Mouse (Mus musculus) heart, postnatal 25 days (tissue): ENCODE data around the gene Prss22. TPM values are rescaled to one million over a fixed set of nuclear protein-coding genes. Genes with fewer than 3 reads are reported as not detected.

Experiments used
- DNase-seq: peaks from one replicate; pipeline ENCODE4 v3.0.0; 2022; ENCODE audit warnings: low spot score
- intact Hi-C: fragments of 180-260 bp; cut with DNase I; formaldehyde crosslinking; loops from one replicate; pipeline ENCODE4 v1.15.1; 2025
- total RNA-seq, 2 experiments: library from RNA; stranded (reverse); gene quantifications; 2 replicates each; pipeline ENCODE4 v1.2.3; 2021

Prss22 gene
- total RNA-seq, 2 experiments from 2014 or later, result not detected

DNA sequence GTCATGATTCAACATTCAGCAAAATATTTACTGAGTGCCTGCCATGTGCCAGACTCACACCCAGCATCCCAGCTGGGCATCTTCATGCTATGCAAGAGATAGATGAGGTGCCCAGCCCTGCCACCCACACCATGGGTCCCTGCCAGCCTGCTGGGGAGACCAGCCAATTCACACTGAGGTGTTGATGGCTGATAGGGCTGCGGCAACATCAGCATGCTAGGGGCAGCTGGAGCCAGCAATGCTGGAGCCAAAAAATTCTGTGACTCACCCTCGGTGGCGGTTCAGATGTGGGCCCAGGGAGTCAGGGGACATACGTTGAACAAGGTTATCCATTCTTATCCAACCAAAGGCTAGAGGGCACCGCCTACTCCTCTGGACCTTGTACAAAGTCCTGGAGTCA is 2.5 kb upstream of the Prss22 start:
- intact Hi-C loops, result no loop called here
- DNase-seq, result peak; percentile 57

DNA sequence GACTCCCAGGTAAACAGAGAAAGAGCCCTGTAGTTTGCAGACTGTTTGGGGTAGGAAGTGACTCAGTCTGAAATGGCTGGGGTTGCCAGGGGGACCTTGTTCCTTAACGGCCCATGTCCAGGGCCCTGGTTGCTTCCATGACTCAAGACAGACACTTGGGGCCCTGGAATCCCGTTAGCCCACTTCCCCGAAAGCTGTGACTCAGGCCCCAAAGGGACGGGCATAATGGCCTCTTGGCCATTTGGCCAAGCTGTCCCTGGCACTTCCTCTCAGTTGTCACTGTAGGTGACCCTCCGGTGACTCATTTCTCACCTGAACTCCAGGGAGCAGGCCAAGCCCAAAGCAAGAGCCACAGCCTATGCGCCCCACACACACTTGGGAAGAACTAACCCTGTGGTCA is 483 bp upstream of the Prss22 start:
- intact Hi-C loops, result no loop called here
- DNase-seq, result no peak

DNA sequence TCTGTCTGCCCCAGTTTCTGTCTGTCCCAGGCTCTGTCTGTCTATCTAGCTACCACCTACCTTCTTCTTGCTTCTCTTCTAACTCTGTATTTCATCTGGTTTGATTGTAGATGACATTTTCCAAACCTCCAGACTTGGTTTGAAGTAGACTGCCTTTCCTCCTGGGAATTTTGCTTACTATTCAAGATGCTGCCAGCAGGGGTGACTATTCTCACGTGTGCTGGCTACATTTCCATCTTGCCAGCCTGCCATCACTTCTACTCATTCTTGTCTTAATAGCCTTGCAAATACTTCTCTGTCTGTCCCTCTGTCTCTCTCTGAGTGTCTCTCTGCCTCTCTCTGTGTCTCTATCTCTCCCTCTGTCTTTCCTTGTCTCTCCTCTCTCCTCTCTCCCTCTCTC is 2.5 kb downstream of the Prss22 start:
- intact Hi-C loops, result no loop called here
- no peak for DNase-seq

DNA sequence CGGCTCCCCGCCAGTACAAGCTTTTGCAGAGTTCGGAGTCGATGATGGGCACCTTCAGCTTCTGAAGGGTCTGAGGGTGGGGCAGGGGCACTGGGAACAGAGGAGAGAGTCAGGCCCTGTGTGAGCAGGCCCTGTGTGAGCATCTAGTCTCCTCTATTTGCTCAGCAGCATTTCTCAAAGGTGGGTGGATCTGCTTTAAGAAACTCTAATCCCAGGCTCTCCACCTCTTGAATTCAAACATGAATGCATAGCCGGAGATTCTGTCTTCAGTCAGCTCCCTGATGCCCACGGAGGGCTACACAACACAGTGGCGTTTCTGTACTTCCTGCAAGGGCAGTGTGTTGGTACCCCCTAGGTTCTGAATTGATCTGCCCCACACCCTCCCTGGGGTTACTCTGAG is 3.2 kb downstream of the Prss22 start:
- intact Hi-C loops, result no loop called here
- no peak for DNase-seq

DNA sequence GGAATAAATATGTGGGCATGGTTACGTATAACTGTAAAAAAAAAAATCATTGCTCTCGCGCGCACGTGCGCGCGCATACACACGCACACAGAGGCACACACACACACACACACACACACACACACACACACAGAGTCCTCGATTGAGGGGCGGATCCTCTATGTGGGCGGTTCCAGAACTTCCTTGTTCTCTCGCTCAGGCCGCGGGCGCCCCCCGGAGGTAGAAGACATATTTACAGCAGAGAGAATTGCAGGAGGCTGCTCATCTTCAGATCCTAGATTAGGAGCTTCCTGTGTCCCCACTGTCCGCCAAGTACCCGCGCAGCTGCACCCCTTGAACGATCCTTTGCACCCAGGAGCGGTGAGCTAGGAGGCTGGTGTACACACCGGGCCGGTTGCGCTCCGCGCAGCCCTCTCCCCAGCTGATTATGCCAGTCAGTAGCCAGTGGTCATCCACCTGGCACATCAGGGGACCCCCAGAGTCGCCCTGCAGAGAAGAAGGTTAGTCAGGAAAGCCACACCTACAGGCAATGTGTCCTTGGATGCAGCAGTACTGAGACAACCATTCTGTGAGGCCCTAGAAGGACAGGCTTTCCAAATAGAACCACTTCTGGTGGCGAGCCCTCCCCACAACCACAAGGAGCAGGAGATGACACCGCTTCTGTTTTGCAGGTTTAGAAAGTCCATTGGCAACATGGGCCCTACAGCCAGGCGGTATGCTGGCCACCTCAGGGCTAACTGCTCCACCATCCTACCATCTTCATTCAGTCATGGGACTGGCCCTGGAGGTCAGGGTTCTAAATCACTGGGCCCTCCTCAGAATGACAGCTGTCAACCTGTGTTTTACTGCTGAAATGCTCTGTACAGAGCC is 4.1 kb downstream of the Prss22 start:
- DNase-seq, result peak; percentile 67
- intact Hi-C loops, result no loop called here

DNA sequence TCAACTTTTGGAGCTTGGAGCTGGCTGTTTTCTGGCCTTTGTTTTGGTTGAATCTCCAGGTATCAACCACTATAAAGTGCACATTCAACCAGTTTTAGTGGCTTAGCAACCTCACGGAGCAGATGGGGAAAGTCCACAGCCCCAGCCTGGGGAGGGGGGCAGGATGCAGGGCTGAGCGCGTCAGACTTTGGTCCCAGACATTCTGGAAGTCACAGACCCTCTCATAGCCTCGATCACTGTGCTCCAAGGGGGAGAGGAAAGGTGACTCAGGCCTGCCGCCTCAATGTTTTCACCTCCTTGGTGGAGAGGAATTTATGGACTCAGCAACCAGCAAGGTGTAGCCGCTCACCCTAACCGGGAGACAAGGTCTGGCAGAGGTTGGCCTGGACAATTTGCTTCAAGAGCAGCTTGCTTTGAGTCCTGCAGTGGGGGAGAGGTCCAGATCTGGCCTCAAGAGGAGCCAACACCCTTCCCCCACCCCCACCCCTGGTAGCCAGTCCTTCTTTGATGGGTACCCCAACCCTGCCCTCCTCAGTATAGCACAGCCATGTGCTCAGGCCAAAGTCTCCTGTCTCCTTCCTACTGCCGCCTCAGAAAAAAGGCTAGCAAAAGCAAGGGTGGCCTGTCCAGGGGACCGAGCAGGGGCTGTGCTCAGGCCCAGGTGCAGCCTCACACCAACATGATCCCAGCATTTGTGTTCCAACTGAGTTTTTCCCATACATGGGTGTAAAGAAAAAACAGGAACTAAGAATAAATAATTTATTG is 4.9 kb downstream of the Prss22 start:
- DNase-seq, result no peak
- intact Hi-C loops, result no loop called here

DNA sequence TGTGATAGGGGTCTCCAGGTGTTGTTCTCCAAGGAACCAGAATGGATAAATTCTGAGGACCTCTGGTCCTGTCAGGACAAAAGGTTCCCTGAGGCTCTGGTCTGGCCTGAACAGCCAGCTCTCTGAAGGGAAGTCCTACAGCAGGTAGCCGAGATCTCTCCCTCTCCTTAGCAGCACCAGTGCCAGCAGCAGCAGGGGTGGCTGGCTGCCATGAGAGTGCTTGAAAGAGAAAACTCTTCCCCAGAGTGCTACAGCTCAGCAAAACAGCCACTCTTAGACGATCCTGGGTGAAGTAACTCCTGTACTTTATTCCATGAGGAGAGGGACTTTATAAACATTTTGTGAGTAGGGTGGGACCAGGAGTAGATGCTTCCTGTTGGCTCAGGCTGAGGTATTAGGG is 8.1 kb downstream of the Prss22 start:
- intact Hi-C loops, result no loop called here
- no peak for DNase-seq

DNA sequence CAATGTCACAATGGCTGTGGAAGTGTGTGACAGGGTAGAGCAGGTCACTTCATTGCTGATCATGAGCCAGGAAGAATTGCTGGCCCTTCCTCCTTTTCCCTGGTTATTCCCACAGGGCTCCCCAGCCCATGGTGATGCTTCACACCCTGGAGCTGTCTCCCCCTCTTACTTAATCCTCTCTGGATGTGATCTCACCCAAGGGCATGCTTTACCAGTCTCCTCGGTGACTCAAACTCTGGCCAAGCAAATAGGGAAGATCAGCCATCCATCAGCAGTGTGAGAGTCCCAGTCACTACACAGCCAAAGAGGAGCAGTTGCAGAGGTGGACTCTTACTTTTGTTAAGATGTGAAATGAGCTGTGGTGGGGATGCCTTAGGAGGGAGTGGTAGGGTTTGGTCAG is 12.9 kb downstream of the Prss22 start:
- DNase-seq, result no peak
- intact Hi-C loops, result no loop called here

DNA sequence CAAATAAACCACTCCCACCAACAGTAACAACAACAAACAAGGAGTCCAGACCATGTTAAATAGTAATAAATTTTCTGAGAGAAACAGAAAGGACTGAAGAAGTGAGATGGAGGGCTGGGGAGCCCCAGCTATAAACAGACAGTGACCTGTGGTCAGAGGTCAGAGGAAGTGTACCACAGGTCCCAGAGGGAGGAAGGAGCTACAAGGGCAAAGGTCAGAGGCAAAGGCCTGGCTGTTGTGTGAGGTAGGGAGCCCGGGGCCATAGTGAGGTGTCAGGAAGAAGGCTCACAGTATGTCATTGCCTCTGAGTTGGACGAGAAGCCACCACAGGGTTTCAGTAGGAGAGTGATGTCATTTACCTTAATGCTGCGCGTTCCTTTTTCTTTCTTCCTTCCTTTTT is 15.0 kb downstream of the Prss22 start:
- intact Hi-C loops, result no loop called here
- DNase-seq, result no peak

DNA sequence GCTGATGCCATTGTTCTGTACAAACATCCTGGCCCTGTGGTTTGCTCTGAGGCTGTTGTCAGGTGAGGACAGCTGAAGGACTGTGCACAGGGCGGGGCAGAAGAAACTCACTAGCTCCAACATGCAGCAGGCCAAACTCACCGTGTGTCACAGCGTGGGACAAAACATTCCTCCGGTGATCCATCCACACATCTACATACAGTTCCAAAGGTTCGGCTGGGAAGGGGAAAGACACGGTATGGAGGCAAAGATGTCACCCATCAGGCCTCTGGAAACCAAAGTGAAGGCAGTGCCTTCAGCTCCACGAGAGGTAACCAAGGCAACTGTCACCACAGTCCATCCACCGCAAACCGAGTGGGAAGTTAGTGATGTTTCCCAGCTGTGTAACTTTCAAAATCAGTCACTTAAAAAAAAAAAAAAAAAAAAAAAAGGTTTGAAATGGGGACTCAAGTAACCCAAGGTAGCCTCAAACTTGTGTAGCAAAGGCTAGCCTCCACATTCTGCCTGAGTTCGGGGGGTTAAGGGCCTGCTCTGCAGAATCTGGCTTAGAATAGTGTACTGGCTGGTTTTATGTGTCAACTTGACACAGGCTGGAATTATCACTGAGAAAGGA is 17.5 kb downstream of the Prss22 start, which contains the start of gene Prss30:
TSS of gene Prss30 (minus strand) at position 270 of the 613 bp plus-strand sequence.
- DNase-seq, result no peak
- intact Hi-C loops, result no loop called here

DNA sequence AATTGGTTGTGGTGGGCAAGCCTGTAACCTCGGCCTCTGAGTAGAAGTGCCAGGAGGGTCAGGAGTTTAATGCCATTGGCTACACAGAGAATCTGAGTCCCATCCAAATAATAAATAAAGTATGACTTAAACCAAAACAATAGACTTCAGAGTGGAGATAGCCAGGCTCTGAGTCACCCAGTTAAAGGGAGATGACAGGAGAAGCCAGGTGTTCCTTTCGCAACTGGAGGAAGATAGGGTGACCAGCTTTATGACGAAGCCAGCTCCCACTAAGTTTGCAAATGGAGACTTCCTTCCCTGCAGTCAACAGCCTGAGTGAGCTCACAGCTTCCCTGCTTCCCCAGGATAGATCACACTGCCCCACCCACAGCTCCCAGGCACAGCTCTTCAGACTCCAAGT is 18.4 kb downstream of the Prss22 start:
- intact Hi-C loops, result no loop called here
- DNase-seq, result no peak

DNA sequence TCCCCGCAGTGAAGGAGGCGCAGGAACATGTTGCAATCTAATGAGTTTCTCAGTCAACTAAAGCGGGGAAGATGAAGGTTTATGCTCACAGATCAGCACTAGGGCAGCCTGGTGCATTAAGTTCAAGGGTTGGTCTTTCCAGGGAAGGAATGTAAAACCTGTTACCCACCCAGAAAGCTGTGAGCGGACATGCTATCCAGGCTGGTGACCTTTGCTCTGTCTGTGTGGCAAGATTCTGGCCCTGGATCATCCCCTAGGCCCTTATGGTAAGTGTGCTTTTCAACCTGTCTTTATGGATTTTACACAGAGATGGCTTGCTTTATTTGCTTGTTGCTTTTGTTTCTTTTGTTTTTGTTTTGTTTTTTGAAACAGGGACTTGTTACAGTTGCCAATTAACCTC is 21.2 kb downstream of the Prss22 start:
- DNase-seq, result no peak
- intact Hi-C loops, result no loop called here

DNA sequence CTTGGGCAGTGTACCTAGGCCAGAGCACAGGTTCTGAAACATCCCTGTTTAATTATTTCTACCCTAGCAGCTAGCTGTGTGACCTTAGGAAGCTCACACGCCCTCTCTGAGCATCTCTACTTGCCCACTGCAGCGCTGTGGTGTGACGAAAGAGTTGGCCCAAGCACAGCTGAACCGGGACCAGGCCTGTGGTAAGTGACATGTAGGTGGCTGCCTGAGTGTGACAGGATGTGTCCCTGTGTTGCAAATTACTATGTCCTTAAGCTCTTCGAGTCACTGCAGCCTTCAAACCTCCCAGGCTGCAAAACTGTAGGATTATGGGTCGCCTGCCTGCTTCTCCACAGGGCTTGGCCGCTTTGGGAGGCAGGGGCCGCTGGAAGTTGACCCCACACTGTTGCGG is 26.6 kb downstream of the Prss22 start:
- DNase-seq, result no peak

DNA sequence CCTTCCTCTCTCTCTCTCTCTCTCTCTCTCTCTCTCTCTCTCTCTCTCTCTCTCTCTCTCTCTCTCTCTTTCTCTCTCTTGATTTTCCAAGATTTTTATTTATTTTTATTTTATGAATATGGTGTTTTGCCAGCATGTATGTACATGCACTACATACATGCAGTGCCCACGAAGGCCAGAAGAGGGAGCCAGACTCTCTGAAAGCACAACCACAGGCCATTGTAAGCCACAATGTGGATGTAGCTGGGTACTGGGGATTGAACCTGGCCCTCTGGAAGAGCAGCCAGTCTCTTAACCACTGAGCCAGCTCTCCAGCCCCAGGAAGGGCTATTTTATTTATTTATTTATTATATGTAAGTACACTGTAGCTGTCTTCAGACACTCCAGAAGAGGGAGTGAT is 28.7 kb downstream of the Prss22 start:
- intact Hi-C loops, result loop anchor here (5.0 kb wide), 1 partner anchor 43 kb away; no protein-coding TSS in a partner anchor

More for the DNA sequence above, 26.6 kb downstream of the Prss22 start:
- intact Hi-C loops, result no loop called here

DNA sequence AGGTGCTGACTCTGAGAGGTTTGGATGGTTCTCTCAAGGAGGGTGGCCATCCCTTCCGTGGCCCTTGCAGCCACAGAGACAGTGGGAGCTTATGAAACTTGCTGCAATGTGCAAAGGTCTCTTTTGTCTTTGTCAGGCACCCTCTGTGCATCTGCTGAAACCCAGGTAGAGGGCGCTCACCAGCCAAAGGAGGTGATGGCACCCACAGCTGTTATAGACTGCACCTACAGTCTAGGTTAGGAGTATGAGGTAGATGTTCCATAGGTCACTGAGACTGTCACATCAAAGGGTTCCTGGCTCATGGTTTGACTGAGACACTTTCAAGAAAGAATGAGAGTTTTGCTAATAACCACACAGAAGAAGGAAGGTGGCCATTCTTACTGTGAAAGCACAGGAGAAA is 29.1 kb downstream of the Prss22 start:
- intact Hi-C loops, result loop anchor here (5.0 kb wide), 1 partner anchor 44 kb away; no protein-coding TSS in a partner anchor

More for the DNA sequence above, 28.7 kb downstream of the Prss22 start:
- no peak for DNase-seq

DNA sequence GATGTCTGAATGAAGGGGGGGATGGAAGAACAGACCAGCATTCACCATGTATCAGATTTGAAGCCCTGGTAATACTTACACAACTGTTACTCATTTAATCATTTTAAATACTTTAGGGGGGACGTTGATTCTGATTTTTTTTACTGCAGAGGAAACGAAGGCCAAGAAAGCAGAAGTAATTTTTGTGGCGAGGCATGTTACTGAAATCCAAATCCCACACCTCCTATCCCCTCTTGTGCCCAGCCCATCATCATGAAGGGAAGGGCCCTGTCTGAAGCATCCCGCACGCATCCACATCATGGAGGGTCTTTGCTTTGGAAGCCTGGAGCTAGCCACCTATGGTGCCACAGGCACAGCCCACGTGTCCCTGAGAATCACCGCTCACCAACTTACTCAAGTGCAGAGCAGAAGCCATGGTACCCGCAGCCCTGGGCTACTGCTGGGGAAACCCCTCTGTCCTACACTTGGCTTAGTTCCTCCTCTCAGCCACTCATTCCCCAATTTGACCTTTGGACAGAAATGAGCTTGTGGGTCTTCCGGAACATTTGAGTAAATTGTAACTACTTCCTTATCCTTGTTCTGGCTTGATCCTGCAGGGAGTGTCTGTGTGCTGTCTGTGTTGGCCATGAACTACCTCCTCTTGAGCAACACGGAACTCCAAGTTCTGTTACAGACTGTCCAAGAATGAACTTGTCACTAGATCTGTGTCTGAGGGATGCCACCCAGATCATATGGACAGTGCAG is 31.1 kb downstream of the Prss22 start:
- intact Hi-C loops, result loop anchor here (5.0 kb wide), 1 partner anchor 45 kb away; no protein-coding TSS in a partner anchor
- DNase-seq, result peak; percentile 8

More for the DNA sequence above, 29.1 kb downstream of the Prss22 start:
- DNase-seq, result no peak

DNA sequence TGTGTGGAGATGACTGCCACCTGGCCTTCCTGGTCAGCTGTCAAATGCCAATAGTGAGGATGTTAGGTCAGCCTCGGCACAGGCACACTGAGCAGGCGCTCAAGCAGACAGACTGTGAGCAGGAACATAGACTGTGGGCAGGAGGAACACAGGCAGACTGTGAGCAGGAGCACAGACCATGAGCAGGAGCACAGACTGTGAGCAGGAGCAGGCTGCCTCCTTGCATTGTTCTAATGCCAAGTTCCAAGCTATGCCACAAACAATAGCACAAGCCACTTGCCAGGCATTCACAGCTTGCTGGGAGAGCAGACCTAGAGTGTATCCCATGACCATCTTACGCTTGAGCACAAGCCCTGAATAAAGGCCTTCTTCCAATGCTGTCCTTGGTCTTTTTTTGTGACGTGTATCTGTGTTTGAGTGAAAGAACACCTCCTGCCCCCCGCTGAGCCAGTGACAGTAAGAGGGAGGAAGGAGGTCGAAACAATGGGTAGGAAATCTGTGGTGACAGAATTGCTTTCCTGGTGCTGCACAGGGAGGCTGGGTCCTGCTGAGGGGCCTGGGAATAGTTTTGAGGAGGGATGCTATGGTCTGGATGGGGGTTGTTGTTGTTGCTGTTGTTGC is 32.0 kb downstream of the Prss22 start:
- intact Hi-C loops, result loop anchor here (5.0 kb wide), 1 partner anchor 46 kb away; no protein-coding TSS in a partner anchor
- no peak for DNase-seq

DNA sequence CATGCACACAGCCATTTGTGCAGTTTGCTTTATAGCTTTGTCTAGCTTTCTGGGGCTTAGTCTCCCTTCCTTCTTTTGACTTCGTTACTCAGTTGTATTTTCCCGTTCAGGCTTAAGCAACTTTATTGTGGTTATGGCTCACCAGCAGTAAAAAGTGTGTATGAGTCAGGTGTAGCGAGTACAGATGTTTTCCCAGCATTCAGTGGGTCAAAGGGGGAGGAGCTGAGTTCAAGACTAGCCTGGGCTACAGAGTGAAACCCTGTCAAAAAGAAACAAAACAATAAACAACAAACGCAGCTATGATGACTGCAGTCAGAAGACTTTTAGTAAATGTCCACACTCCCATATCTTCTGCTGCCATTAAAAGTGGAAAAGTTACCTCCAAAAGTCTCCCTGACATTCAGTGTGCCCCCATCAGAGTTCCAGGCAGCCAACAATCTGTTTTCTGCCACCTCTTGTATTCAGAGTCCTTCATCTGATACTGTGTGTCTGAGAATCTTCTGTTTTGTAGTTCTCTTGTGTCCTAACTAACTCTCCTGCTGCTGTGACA is 36.3 kb downstream of the Prss22 start:
- no peak for DNase-seq
- intact Hi-C loops, result no loop called here
